Mouse (Mus musculus) cortical plate, adult 2 months (tissue): ENCODE measurements around the gene Diaph2. TPM values are rescaled to one million over a fixed set of nuclear protein-coding genes. Genes with fewer than 3 reads are reported as not detected.

ENCODE experiments used
- H3K27ac ChIP-seq: fragments of 200-500 bp; 2 replicates; pipeline ENCODE4 v1.5.1; 2012; ENCODE audit warnings: low read length, control low read depth, inconsistent platforms; ENCODE audit not compliant: insufficient read depth
- H3K4me1 ChIP-seq: fragments of 200-500 bp; 2 replicates; pipeline ENCODE4 v1.6.1; 2011; ENCODE audit warnings: low read length; ENCODE audit not compliant: control insufficient read depth, insufficient read depth
- H3K4me3 ChIP-seq: fragments of 200-500 bp; 2 replicates; pipeline ENCODE4 v1.5.1; 2011; ENCODE audit warnings: mild to moderate bottlenecking, low read length, control low read depth; ENCODE audit not compliant: insufficient read depth
- CTCF ChIP-seq: fragments of 200-500 bp; IDR thresholded peaks from 2 replicates; pipeline ENCODE4 v1.5.1; 2011; ENCODE audit warnings: mild to moderate bottlenecking, control low read depth, low read length; ENCODE audit not compliant: insufficient read depth; ENCODE audit errors: extremely low read depth
- POLR2A ChIP-seq: fragments of 200-500 bp; IDR thresholded peaks from 2 replicates; pipeline ENCODE4 v1.6.1; 2011; ENCODE audit warnings: mild to moderate bottlenecking, low read length, control low read depth; ENCODE audit not compliant: insufficient read depth; ENCODE audit errors: extremely low read depth
- polyA plus RNA-seq: library from polyadenylated mRNA; depleted of rRNA; stranded (reverse); fragments of >200 nt; gene quantifications from 2 replicates; pipeline ENCODE4 v1.2.3, GENCODE M21; 2012

Gene Diaph2
- polyA plus RNA-seq, 1 experiment: 9.2 TPM

- no peaks in the 10 kb centered on the region for H3K4me1 ChIP-seq
- H3K27ac ChIP-seq: no peak overlapping the region
- no peak overlapping the region for H3K4me3 ChIP-seq
- TF ChIP-seq POLR2A (no peak), CTCF (no peak)
These were observed 7.1 kb downstream of the Diaph2 start for GRCm38 (mm10) chrX:129756606-129757005.

- no peak for TF ChIP-seq POLR2A
- TF ChIP-seq CTCF: no peak
- no peak overlapping the region for H3K4me3 ChIP-seq
- no peak overlapping the region for H3K27ac ChIP-seq
- H3K4me1 ChIP-seq: no peaks in the 10 kb centered on the region; the same call in 1 of the 2 replicates
These were observed 13.1 kb downstream of the Diaph2 start for GRCm38 (mm10) chrX:129762649-129763048.

GRCm38 (mm10) chrX:129765378-129765777 lies 15.8 kb downstream of the Diaph2 start:
- no peak overlapping the region for H3K4me3 ChIP-seq
- H3K27ac ChIP-seq: peak overlapping the region; percentile 71; the same call in 1 of the 2 replicates

GRCm38 (mm10) chrX:129766811-129767210 lies 17.3 kb downstream of the Diaph2 start:
- Histone ChIP-seq H3K27ac (no peak overlapping the region), H3K4me3 (no peak overlapping the region), H3K4me1 (no peaks in the 10 kb centered on the region; the same call in 1 of the 2 replicates)
- TF ChIP-seq POLR2A: no peak

More at GRCm38 (mm10) chrX:129765378-129765777, 15.8 kb downstream of the Diaph2 start:
- no peaks in the 10 kb centered on the region; the same call in 1 of the 2 replicates for H3K4me1 ChIP-seq
- no peak for TF ChIP-seq POLR2A
- no peak for TF ChIP-seq CTCF

GRCm38 (mm10) chrX:129770625-129771024 lies 21.1 kb downstream of the Diaph2 start:
- H3K4me3 ChIP-seq: no peak overlapping the region
- TF ChIP-seq CTCF: no peak
- no peak for TF ChIP-seq POLR2A
- H3K27ac ChIP-seq: no peak overlapping the region
- H3K4me1 ChIP-seq: no peaks in the 10 kb centered on the region

DNA sequence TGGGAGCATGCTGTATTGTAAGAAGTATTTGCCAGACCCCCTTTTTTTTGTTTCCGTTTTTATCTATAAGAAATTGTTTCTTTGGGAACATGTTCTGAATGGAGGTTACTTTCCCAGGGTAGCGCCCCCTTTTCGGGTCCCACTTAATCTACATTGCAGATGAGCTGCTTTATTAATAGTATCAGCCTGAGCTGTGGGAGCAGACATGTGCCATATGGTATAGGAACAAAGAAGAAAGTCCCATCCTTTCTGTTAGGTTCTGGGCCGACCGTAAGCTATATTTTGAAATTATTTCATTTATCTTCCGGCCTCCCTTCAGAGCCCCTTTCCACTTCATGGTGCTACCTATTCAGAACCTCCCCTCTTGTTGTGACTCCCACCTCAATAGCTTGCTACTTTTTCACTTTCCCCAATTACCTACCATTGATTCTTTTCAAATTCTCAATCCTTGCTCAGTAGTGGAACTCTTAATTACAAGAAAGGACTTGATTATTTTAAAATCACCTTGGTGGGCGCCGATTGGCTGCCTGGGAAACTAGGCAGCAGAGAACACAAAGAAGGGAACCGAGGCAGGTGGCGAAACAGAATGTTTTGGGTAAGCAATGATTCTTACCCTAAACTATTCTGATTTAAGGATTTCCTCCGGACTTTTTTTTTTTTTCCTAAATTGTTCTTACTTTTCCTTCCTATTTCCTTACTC lies 24.2 kb downstream of the Diaph2 start:
- Histone ChIP-seq H3K27ac (no peak overlapping the region), H3K4me1 (no peaks in the 10 kb centered on the region), H3K4me3 (no peak overlapping the region)
- TF ChIP-seq CTCF (no peak), POLR2A (no peak)

- no peak for TF ChIP-seq POLR2A
- TF ChIP-seq CTCF: no peak
- H3K27ac ChIP-seq: no peak overlapping the region
- H3K4me3 ChIP-seq: no peak overlapping the region
These were observed 24.9 kb downstream of the Diaph2 start for GRCm38 (mm10) chrX:129774478-129774877.

DNA sequence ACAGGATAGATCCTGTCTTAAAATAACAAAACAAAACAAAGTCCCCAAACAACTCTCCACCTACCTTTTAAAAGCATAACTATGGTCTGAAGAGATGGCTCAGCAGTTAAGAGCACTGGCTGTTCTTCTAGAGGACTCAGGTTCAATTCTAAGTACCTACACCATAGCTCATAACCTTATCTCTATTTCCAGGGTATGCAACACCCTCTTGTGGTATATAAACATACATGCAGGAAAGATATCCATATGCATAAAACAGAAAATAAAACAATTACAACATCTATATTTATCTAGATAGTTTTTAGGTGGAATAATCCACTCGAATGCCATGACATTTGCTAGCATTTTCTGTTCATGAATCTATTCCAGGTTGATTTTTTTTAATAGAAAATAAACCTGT lies 27.2 kb downstream of the Diaph2 start:
- TF ChIP-seq POLR2A: no peak
- TF ChIP-seq CTCF: no peak
- no peak overlapping the region for H3K27ac ChIP-seq
- H3K4me1 ChIP-seq: no peaks in the 10 kb centered on the region
- no peak overlapping the region for H3K4me3 ChIP-seq

More at GRCm38 (mm10) chrX:129774478-129774877, 24.9 kb downstream of the Diaph2 start:
- H3K4me1 ChIP-seq: no peaks in the 10 kb centered on the region

- TF ChIP-seq POLR2A (no peak), CTCF (no peak)
- Histone ChIP-seq H3K4me1 (no peaks in the 10 kb centered on the region), H3K4me3 (no peak overlapping the region), H3K27ac (no peak overlapping the region)
These were observed 27.9 kb downstream of the Diaph2 start for GRCm38 (mm10) chrX:129777404-129777962.

DNA sequence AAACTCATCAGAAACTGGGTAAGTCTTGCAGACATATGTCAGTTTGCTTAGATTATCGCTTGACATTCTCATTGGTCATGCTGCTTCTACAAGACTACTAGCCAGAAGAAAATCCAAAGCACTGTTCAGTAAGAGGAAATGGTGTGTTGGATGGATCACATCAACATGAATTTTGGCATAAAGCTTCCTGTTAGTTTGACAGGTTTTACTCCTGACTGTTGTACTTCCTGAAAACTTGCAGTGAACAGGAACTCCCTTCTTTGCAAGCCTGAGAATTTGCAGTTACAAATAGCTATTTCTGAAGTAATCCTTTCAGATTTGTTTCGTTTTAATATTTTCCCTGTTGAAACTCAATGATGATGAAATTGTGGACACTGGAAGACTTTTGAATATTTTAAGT lies 32.3 kb downstream of the Diaph2 start:
- H3K4me1 ChIP-seq: no peaks in the 10 kb centered on the region
- no peak overlapping the region for H3K4me3 ChIP-seq
- no peak for TF ChIP-seq CTCF
- TF ChIP-seq POLR2A: no peak
- no peak overlapping the region for H3K27ac ChIP-seq
